Mouse (Mus musculus) adrenal gland (tissue): ENCODE data around the gene Selenoi.

ENCODE experiments used
- intact Hi-C: fragments of 180-260 bp; cut with DNase I; formaldehyde crosslinking; loops from one replicate; pipeline ENCODE4 v1.15.1; 2025

Gene Selenoi

GRCm38 (mm10) chr5:30233979-30234378 is 1.6 kb downstream of the Selenoi start:
- intact Hi-C loops = no loop called here

GRCm38 (mm10) chr5:30235641-30236126 is 3.3 kb downstream of the Selenoi start:
- intact Hi-C loops = no loop called here

GRCm38 (mm10) chr5:30238533-30238932 is 6.2 kb downstream of the Selenoi start:
- intact Hi-C loops = no loop called here

GRCm38 (mm10) chr5:30240552-30240951 is 8.2 kb downstream of the Selenoi start:
- intact Hi-C loops = no loop called here

- intact Hi-C loops = no loop called here
Measured at GRCm38 (mm10) chr5:30242410-30242809, 10.0 kb downstream of the Selenoi start.

- intact Hi-C loops = no loop called here
Measured at GRCm38 (mm10) chr5:30243741-30244140, 11.4 kb downstream of the Selenoi start.

- intact Hi-C loops = no loop called here
Measured at GRCm38 (mm10) chr5:30245861-30246416, 13.6 kb downstream of the Selenoi start.

- intact Hi-C loops = no loop called here
Measured at GRCm38 (mm10) chr5:30247666-30248065, 15.3 kb downstream of the Selenoi start.

- intact Hi-C loops = no loop called here
Measured at GRCm38 (mm10) chr5:30255567-30256354, 23.4 kb downstream of the Selenoi start.

GRCm38 (mm10) chr5:30258776-30259175 is 26.4 kb downstream of the Selenoi start:
- intact Hi-C loops = no loop called here

GRCm38 (mm10) chr5:30270571-30271190 is 38.3 kb downstream of the Selenoi start:
- intact Hi-C loops = no loop called here

GRCm38 (mm10) chr5:30271599-30272281 is 39.4 kb downstream of the Selenoi start:
- intact Hi-C loops = no loop called here

- intact Hi-C loops = no loop called here
Measured at GRCm38 (mm10) chr5:30276361-30276760, 44.0 kb downstream of the Selenoi start.

- intact Hi-C loops = no loop called here
Measured at GRCm38 (mm10) chr5:30278952-30279351, 46.6 kb downstream of the Selenoi start.

GRCm38 (mm10) chr5:30279446-30279845 is 47.1 kb downstream of the Selenoi start:
- intact Hi-C loops = no loop called here

GRCm38 (mm10) chr5:30280864-30281263 is 48.5 kb downstream of the Selenoi start:
- intact Hi-C loops = no loop called here

- intact Hi-C loops = no loop called here
Measured at GRCm38 (mm10) chr5:30281291-30281732, 48.9 kb downstream of the Selenoi start, which contains the start of gene Drc1. Gene Drc1 (plus strand): TSS chr5:30281388.

- intact Hi-C loops = no loop called here
Measured at GRCm38 (mm10) chr5:30285944-30286799, 53.8 kb downstream of the Selenoi start.

GRCm38 (mm10) chr5:30287106-30287882 is 54.9 kb downstream of the Selenoi start:
- intact Hi-C loops = no loop called here
